Mouse (Mus musculus): Measurements from ENCODE around the gene Bach2. TPM values are rescaled to one million over a fixed set of nuclear protein-coding genes. Genes with fewer than 3 reads are reported as not detected.

Gene Bach2
- polyA plus RNA-seq, 1 experiment from 2014 or later: 5.8 TPM

- H3K4me3 ChIP-seq: no peak overlapping the region
- H3K9me3 ChIP-seq: no peaks in the 10 kb centered on the region
- WGBS: 72% methylated on average over 18 of the region's 18 CpGs
- H3K9ac ChIP-seq: no peak overlapping the region
- no peaks in the 10 kb centered on the region for H3K36me3 ChIP-seq
- H3K27me3 ChIP-seq: no peaks in the 10 kb centered on the region
- H3K27ac ChIP-seq: no peak overlapping the region
- no peak for ATAC-seq (ENCODE audit: insufficient number of reproducible peaks, low FRiP score, low TSS enrichment, low read depth)
- H3K4me1 ChIP-seq: peaks cover 15% of the 10 kb centered on the region
- no peak overlapping the region for H3K4me2 ChIP-seq
These were observed 5.6 kb downstream of the Bach2 start for GRCm38 (mm10) chr4:32244092-32244745.

DNA sequence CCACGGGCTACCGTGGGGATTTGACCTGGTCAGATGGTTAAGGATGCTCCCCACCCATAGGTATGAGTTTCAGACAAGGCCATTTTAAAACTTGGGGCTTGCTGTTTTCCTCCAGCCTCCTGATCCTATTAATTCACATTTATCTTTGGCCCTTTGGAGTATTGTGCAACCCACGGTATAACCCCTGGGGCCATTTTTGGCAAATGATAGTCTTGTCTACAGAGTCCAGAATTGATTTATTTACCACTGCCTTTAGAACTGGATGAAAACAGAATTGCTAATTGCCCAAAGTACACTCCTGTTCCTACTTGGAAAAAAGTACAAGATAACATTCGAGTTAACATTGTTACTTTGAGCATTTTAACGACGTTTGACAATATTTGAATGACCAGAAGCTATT, 7.0 kb downstream of the Bach2 start:
- Histone ChIP-seq H3K4me1 (peaks cover 20% of the 10 kb centered on the region), H3K4me2 (no peak overlapping the region), H3K9me3 (no peaks in the 10 kb centered on the region), H3K36me3 (no peaks in the 10 kb centered on the region), H3K27me3 (no peaks in the 10 kb centered on the region), H3K27ac (no peak overlapping the region), H3K9ac (no peak overlapping the region), H3K4me3 (no peak overlapping the region)
- 76% methylated on average over 6 of the region's 6 CpGs for WGBS
- no peak for ATAC-seq (ENCODE audit: insufficient number of reproducible peaks, low FRiP score, low TSS enrichment, low read depth)

- Histone ChIP-seq H3K9me3 (no peaks in the 10 kb centered on the region), H3K27ac (no peak overlapping the region), H3K9ac (no peak overlapping the region), H3K27me3 (no peaks in the 10 kb centered on the region), H3K4me3 (no peak overlapping the region), H3K4me2 (no peak overlapping the region), H3K36me3 (no peaks in the 10 kb centered on the region), H3K4me1 (peaks cover 24% of the 10 kb centered on the region)
- WGBS: 83% methylated on average over 6 of the region's 6 CpGs
- no peak for ATAC-seq (ENCODE audit: insufficient number of reproducible peaks, low FRiP score, low TSS enrichment, low read depth)
These were observed 7.4 kb downstream of the Bach2 start for GRCm38 (mm10) chr4:32246020-32246419.

DNA sequence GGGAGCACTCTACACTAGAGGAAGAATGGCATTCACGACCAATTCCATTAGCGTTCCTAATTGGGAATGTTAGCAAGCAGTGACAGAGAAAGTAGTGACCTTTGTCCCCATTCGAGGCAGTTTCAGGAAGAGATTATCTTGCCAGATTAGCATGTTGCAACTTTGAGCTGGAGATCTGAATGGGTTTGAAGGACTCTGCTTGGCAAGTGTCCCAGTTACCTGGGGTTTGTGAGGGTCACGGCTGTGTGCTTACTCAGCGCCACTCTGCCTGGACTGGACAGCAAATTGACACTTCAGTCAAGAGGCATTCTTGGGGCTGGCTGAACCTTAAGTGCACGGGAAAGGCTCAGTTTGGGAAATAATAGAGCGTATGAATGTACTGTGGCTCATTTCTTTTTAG, 8.2 kb downstream of the Bach2 start:
- peaks cover 28% of the 10 kb centered on the region for H3K4me1 ChIP-seq

GRCm38 (mm10) chr4:32247463-32248113, 9.0 kb downstream of the Bach2 start:
- no peak for ATAC-seq (ENCODE audit: insufficient number of reproducible peaks, low FRiP score, low TSS enrichment, low read depth)

More for the DNA sequence above, 8.2 kb downstream of the Bach2 start:
- H3K9me3 ChIP-seq: no peaks in the 10 kb centered on the region
- H3K27me3 ChIP-seq: no peaks in the 10 kb centered on the region
- H3K9ac ChIP-seq: no peak overlapping the region
- 42% methylated on average over 7 of the region's 7 CpGs for WGBS
- H3K4me3 ChIP-seq: no peak overlapping the region
- no peak overlapping the region for H3K4me2 ChIP-seq
- H3K27ac ChIP-seq: no peak overlapping the region
- no peaks in the 10 kb centered on the region for H3K36me3 ChIP-seq
- no peak for ATAC-seq (ENCODE audit: insufficient number of reproducible peaks, low FRiP score, low TSS enrichment, low read depth)

GRCm38 (mm10) chr4:32248236-32248635, 9.6 kb downstream of the Bach2 start:
- no peaks in the 10 kb centered on the region for H3K9me3 ChIP-seq
- WGBS: 40% methylated on average over 6 of the region's 6 CpGs

More at GRCm38 (mm10) chr4:32247463-32248113, 9.0 kb downstream of the Bach2 start:
- H3K9ac ChIP-seq: no peak overlapping the region
- H3K9me3 ChIP-seq: no peaks in the 10 kb centered on the region
- H3K4me1 ChIP-seq: peaks cover 25% of the 10 kb centered on the region
- H3K4me2 ChIP-seq: no peak overlapping the region
- 77% methylated on average over 11 of the region's 11 CpGs for WGBS
- H3K36me3 ChIP-seq: no peaks in the 10 kb centered on the region
- H3K27ac ChIP-seq: no peak overlapping the region
- H3K27me3 ChIP-seq: no peaks in the 10 kb centered on the region
- no peak overlapping the region for H3K4me3 ChIP-seq

DNA sequence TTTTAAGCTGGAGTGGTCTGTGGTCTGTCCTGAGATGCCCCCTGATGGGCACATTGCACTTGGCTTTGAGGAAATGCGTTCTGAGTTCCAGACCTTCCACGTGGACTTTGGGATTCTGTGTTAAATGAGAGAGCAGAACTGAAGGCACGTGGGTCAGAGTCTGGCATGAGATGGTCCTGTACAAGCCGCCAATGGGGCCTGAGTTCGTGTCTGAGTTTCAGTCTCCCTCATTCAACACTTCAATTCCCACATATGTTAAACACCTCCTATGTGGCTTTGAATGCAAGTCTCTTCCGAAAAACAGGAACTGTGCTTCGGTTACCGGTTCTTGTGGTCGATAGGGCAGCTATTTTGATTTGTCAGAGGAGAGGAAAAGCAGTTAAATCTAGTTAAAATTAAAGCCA, 10.4 kb downstream of the Bach2 start:
- H3K27me3 ChIP-seq: no peaks in the 10 kb centered on the region
- H3K4me1 ChIP-seq: peaks cover 25% of the 10 kb centered on the region
- ATAC-seq (ENCODE audit: insufficient number of reproducible peaks, low FRiP score, low TSS enrichment, low read depth): no peak
- no peaks in the 10 kb centered on the region for H3K9me3 ChIP-seq
- no peak overlapping the region for H3K4me3 ChIP-seq
- 28% methylated on average over 9 of the region's 9 CpGs for WGBS
- no peaks in the 10 kb centered on the region for H3K36me3 ChIP-seq
- no peak overlapping the region for H3K4me2 ChIP-seq
- H3K27ac ChIP-seq: no peak overlapping the region
- no peak overlapping the region for H3K9ac ChIP-seq

More at GRCm38 (mm10) chr4:32248236-32248635, 9.6 kb downstream of the Bach2 start:
- Histone ChIP-seq H3K4me1 (peaks cover 25% of the 10 kb centered on the region), H3K4me3 (no peak overlapping the region), H3K4me2 (no peak overlapping the region), H3K27ac (no peak overlapping the region), H3K27me3 (no peaks in the 10 kb centered on the region), H3K9ac (no peak overlapping the region), H3K36me3 (no peaks in the 10 kb centered on the region)
- 0 out of 2 replicates have a peak, but pooled peaks have one; percentile 4 for ATAC-seq (ENCODE audit: insufficient number of reproducible peaks, low FRiP score, low TSS enrichment, low read depth)

GRCm38 (mm10) chr4:32249748-32250332, 11.2 kb downstream of the Bach2 start:
- ATAC-seq (ENCODE audit: insufficient number of reproducible peaks, low FRiP score, low TSS enrichment, low read depth): no peak
- H3K36me3 ChIP-seq: no peaks in the 10 kb centered on the region
- no peaks in the 10 kb centered on the region for H3K9me3 ChIP-seq
- no peak overlapping the region for H3K9ac ChIP-seq
- peak overlapping the region; percentile 30 for H3K4me2 ChIP-seq
- H3K4me1 ChIP-seq: peaks cover 25% of the 10 kb centered on the region
- 62% methylated on average over 15 of the region's 15 CpGs for WGBS
- H3K27me3 ChIP-seq: no peaks in the 10 kb centered on the region
- H3K4me3 ChIP-seq: peak overlapping the region; percentile 3; the same call in 1 of the 2 replicates
- H3K27ac ChIP-seq: peak overlapping the region; percentile 63

GRCm38 (mm10) chr4:32250333-32251004, 11.9 kb downstream of the Bach2 start:
- Histone ChIP-seq H3K4me3 (peak overlapping the region; percentile 3; the same call in 1 of the 2 replicates), H3K27me3 (no peaks in the 10 kb centered on the region), H3K4me2 (peak overlapping the region; percentile 30), H3K4me1 (peaks cover 25% of the 10 kb centered on the region), H3K36me3 (no peaks in the 10 kb centered on the region), H3K9ac (no peak overlapping the region), H3K27ac (peak overlapping the region; percentile 63), H3K9me3 (no peaks in the 10 kb centered on the region)
- WGBS: 18% methylated on average over 16 of the region's 16 CpGs
- ATAC-seq (ENCODE audit: insufficient number of reproducible peaks, low FRiP score, low TSS enrichment, low read depth): no peak

DNA sequence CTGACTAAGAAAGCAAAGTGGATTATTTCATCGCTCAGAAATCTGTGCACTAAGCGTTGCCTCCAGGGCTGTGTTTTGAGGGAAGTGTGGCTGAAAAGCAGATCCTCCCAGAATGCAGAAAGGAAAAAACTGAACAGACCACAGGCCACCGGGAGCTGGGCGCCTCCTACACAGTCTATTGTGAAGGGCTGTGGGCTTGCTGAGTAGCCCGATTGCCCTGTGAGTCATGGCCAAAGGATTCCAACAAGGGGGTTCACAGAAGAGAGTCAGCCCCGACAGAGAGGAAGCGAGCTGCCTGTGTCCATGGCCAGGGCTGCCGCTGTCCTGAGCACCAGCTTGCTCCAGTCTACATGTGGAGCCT, 12.4 kb downstream of the Bach2 start:
- H3K27ac ChIP-seq: peak overlapping the region; percentile 63
- 16% methylated on average over 8 of the region's 8 CpGs for WGBS
- H3K9me3 ChIP-seq: no peaks in the 10 kb centered on the region
- H3K4me2 ChIP-seq: peak overlapping the region; percentile 30; the same call in 1 of the 2 replicates
- H3K9ac ChIP-seq: 0 out of 2 replicates have a peak overlapping the region, but pooled peaks have one; percentile 17
- peaks cover 25% of the 10 kb centered on the region for H3K4me1 ChIP-seq
- H3K4me3 ChIP-seq: peak overlapping the region; percentile 3; the same call in 1 of the 2 replicates
- ATAC-seq (ENCODE audit: insufficient number of reproducible peaks, low FRiP score, low TSS enrichment, low read depth): peak; percentile 49; the same call in 1 of the 2 replicates
- no peaks in the 10 kb centered on the region for H3K27me3 ChIP-seq
- no peaks in the 10 kb centered on the region for H3K36me3 ChIP-seq

GRCm38 (mm10) chr4:32251946-32252672, 13.5 kb downstream of the Bach2 start:
- no peak overlapping the region for H3K27ac ChIP-seq
- H3K4me3 ChIP-seq: no peak overlapping the region
- no peaks in the 10 kb centered on the region for H3K36me3 ChIP-seq
- no peaks in the 10 kb centered on the region for H3K27me3 ChIP-seq
- WGBS: 66% methylated on average over 15 of the region's 15 CpGs
- H3K9me3 ChIP-seq: no peaks in the 10 kb centered on the region
- H3K9ac ChIP-seq: no peak overlapping the region
- no peak overlapping the region for H3K4me2 ChIP-seq
- no peak for ATAC-seq (ENCODE audit: insufficient number of reproducible peaks, low FRiP score, low TSS enrichment, low read depth)
- H3K4me1 ChIP-seq: peaks cover 25% of the 10 kb centered on the region
